In genomic region chr13:74854338-74855047, GRCm38 (mm10) we compare ENCODE assay signal across 8 mouse cellular contexts. TPM values are rescaled to one million over a fixed set of nuclear protein-coding genes. Genes with fewer than 3 reads are reported as not detected.
DNase-seq lines count a peak whose midpoint lies in the region; ATAC-seq and TF ChIP-seq lines count a peak whose summit lies in the region.

No protein-coding gene starts in this region.

- no peak overlapping the region for H3ac ChIP-seq in myocyte (ENCODE audit: control insufficient read depth, insufficient read length)

- H3K27ac ChIP-seq in embryonic facial prominence, embryonic 10.5 days (replicated peaks) = no peak overlapping the region
- no peak overlapping the region for H3K27ac ChIP-seq in kidney, embryonic 15.5 days

- H3K36me3 ChIP-seq in embryonic facial prominence, embryonic 10.5 days (replicated peaks) = no peaks in the 10 kb centered on the region
- no peaks in the 10 kb centered on the region for H3K36me3 ChIP-seq in kidney, embryonic 15.5 days
- no peaks in the 10 kb centered on the region for H3K36me3 ChIP-seq in myocyte (ENCODE audit: control insufficient read depth, insufficient read depth)

- H3K27me3 ChIP-seq in embryonic facial prominence, embryonic 10.5 days (replicated peaks; ENCODE audit: low read depth, poor library complexity, severe bottlenecking) = no peaks in the 10 kb centered on the region
- H3K27me3 ChIP-seq in kidney, embryonic 15.5 days = no peaks in the 10 kb centered on the region
- no peaks in the 10 kb centered on the region for H3K27me3 ChIP-seq in myocyte (ENCODE audit: control insufficient read depth, insufficient read depth, insufficient read length)

- no peak overlapping the region for H3K4me3 ChIP-seq in embryonic facial prominence, embryonic 10.5 days
- no peak overlapping the region for H3K4me3 ChIP-seq in kidney, embryonic 15.5 days (replicated peaks)
- H3K4me3 ChIP-seq in myocyte = no peak overlapping the region

- WGBS in embryonic facial prominence, embryonic 10.5 days = 10% methylated on average over 3 of the region's 3 CpGs
- 8% methylated on average over 3 of the region's 3 CpGs for WGBS in kidney, embryonic 15.5 days

- H3K4me1 ChIP-seq in embryonic facial prominence, embryonic 10.5 days = no peaks in the 10 kb centered on the region
- H3K4me1 ChIP-seq in kidney, embryonic 15.5 days = no peaks in the 10 kb centered on the region

- H3K9ac ChIP-seq in kidney, embryonic 15.5 days = no peak overlapping the region

- ATAC-seq in kidney, embryonic 15.5 days (replicated peaks; ENCODE audit: low FRiP score) = peak; percentile 86

- DNase-seq in 416B (ENCODE audit: low read depth) (peak; percentile 91), liver (peak; percentile 54)
- DNase-seq in adrenal gland, postnatal 14 days = peak; percentile 78
- peak; percentile 71 for DNase-seq in embryonic facial prominence, embryonic 10.5 days (ENCODE audit: low spot score)
- DNase-seq in heart, adult 9 months (ENCODE audit: low spot score in 2 of 2) = peak; percentile 47 to 74
- peak; percentile 69 to 70 for DNase-seq in spleen, postnatal 36 days (ENCODE audit: low spot score in 2 of 2)

- H3K9me3 ChIP-seq in embryonic facial prominence, embryonic 10.5 days = no peaks in the 10 kb centered on the region
- H3K9me3 ChIP-seq in kidney, embryonic 15.5 days (replicated peaks) = no peaks in the 10 kb centered on the region

- H3K4me2 ChIP-seq in kidney, embryonic 15.5 days = no peak overlapping the region
- H3K4me2 ChIP-seq in myocyte (ENCODE audit: low read depth) = peak overlapping the region; percentile 38

- H3K79me2 ChIP-seq in myocyte (ENCODE audit: control insufficient read depth, insufficient read depth) = no peaks in the 10 kb centered on the region

- TF ChIP-seq POLR2A in myocyte (IDR thresholded peaks at IDR 0.05; ENCODE audit: insufficient read length, low read depth) = no peak

TF ChIP-seq in myocyte, 11 proteins besides CTCF, POLR2A, EP300 and RAD21:
- TF ChIP-seq MYOD1 (IDR thresholded peaks at IDR 0.05; ENCODE audit: control insufficient read depth in 1 of 3, insufficient read length in 2 of 3, low read depth in 2 of 3) (no peak), REST (IDR thresholded peaks at IDR 0.05; ENCODE audit: insufficient read depth, insufficient read length) (no peak), MYOG (IDR thresholded peaks at IDR 0.05; ENCODE audit: control insufficient read depth in 1 of 3, insufficient read depth in 1 of 3, insufficient read length in 2 of 3, low read depth in 2 of 3) (no peak), E2F4 (IDR thresholded peaks at IDR 0.05; ENCODE audit: insufficient read depth) (no peak), CEBPB (IDR thresholded peaks at IDR 0.05; ENCODE audit: insufficient read depth, poor library complexity, severe bottlenecking) (no peak), USF1 (IDR thresholded peaks at IDR 0.05; ENCODE audit: low read depth) (no peak), POLR2AphosphoS2 (IDR thresholded peaks at IDR 0.05; ENCODE audit: insufficient read length, low read depth) (no peak), TCF12 (IDR thresholded peaks at IDR 0.05; ENCODE audit: insufficient read depth, poor library complexity, severe bottlenecking) (no peak), TCF3 (IDR thresholded peaks at IDR 0.05; ENCODE audit: insufficient read length, low read depth) (no peak), SRF (IDR thresholded peaks at IDR 0.05; ENCODE audit: control insufficient read depth, insufficient read length, low read depth) (no peak), MAX (IDR thresholded peaks at IDR 0.05; ENCODE audit: low read depth) (no peak)

RNA-seq across cellular contexts. Expression of gene Cast, which starts 45.9 kb away (rescaled TPM):
- 59.2 and 74.0 TPM in 2 replicates for total RNA-seq in adrenal gland, postnatal 14 days (2021)
- polyA plus RNA-seq in embryonic facial prominence, embryonic 10.5 days (2016; fragmentation: Nextera tagmentation; extraction: Ambion mirVana) = 17.7 and 19.0 TPM in 2 replicates
- polyA plus RNA-seq in kidney, embryonic 15.5 days (2015; fragmentation: Nextera tagmentation; extraction: Ambion mirVana) = 30.9 and 31.6 TPM in 2 replicates
- 32.4 TPM for polyA plus RNA-seq in myocyte (2012; fragmentation: generic; extraction: Trizol)
